Mouse (Mus musculus): Measurements from ENCODE around the gene Chd2.

- TF ChIP-seq POLR2A (IDR thresholded peaks at IDR 0.05; ENCODE audit: low read depth, low read length) (no peak), CTCF (conservative IDR thresholded peaks at IDR 0.05; ENCODE audit: insufficient read depth, insufficient read length, low read depth, low read length) (no peak)
Observed at GRCm38 (mm10) chr7:73392359-73392758, 149.3 kb downstream of the Chd2 start.

Data from kidney, adult 2 months (tissue).